Mouse (Mus musculus): ENCODE data around the gene Il6st.

The Il6st gene

DNA sequence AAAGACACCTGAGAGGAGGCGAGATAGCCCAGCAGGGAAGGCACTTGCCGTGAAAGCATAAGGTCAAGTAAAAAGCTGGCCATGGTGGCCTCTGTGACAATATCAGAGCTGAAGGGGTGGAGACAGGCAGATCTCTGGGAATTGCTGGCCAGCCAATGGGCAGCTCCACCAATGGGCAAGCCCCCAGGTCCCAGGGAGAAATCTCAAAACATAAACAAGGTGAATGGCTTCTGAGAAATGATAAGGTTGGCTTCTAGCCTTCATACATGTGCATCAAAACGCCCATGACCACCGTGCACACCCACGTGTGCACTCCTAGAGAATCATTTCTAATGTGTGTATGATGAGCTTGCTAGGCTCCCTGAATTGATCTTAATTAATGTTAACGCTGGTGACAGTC, 68.4 kb downstream of the Il6st start:
- no peak for DNase-seq

DNA sequence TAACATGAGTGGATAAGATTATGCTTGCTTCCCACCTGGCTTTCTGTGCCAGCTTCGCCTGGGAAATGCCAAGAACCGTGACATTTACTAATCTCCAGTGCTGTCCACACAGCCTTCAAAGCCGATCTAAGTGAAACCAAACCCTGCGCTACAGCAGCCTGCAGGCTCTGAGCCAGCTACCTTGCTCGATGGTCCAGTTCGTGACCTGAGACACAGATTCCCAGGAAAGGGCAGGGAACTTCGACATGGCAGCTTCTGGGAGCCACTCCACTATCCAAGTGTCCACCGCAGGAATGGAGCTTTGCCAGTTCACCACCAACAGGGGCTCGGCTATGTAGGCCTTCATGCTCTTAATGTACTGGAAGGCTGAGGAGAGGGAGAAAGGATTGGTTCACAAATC, 69.7 kb downstream of the Il6st start:
- DNase-seq, result peak; percentile 18

DNA sequence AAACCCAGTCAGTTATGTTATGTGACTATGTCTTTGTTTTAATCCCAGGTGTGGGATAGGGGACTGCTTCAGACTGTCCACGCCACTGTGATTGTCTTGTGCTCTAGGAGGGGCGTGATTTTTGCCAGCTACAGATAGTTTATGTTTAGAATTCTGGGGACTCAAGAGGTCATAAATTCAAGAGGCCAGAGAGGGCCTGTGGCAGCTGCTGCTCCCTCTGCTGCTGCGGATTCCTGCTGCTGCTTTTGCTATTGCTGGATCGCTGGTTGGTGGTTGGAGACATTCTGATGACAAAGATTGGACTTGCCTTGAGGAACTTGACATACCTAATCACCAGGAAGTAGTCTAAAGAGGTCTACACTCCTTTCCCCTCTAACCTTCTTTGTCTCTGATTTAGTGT, 72.7 kb downstream of the Il6st start:
- DNase-seq, result no peak

DNA sequence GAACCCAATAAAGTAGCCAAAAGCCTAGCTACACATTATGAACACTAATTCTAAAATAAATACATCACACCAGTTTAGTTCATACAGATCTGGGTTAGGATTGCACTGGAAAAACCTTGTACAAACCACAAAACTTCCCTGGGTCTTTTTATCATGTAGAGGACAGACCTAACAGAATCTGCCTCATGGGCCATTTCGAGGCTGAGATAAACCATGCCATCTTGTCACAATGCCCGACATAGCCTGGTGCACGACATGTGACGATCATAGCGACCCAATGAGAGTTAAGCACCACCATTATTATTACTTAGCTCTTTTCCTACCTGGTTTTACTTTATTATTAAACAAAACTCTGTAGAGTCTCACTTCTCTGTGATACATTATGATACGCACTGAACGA, 73.2 kb downstream of the Il6st start:
- DNase-seq, result no peak

DNA sequence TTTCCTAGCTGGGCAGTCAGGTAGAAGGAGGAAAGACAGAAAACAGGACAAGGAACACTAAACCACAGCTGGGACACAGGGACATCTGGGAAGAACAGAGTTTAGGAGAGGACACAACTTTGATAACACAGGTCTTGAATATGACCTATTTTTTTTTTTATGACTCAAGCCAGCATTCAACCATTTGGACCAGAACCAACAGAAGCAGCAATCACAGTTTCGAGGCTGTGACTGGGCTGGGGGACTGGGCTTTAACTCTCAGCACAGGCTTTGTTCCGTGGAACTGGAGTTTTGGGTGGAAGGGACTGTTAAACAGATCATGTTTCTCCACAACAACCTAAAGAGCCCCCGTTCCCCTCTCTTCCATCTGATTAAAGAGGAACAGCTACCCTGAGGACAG, 76.7 kb downstream of the Il6st start:
- no peak for DNase-seq

DNA sequence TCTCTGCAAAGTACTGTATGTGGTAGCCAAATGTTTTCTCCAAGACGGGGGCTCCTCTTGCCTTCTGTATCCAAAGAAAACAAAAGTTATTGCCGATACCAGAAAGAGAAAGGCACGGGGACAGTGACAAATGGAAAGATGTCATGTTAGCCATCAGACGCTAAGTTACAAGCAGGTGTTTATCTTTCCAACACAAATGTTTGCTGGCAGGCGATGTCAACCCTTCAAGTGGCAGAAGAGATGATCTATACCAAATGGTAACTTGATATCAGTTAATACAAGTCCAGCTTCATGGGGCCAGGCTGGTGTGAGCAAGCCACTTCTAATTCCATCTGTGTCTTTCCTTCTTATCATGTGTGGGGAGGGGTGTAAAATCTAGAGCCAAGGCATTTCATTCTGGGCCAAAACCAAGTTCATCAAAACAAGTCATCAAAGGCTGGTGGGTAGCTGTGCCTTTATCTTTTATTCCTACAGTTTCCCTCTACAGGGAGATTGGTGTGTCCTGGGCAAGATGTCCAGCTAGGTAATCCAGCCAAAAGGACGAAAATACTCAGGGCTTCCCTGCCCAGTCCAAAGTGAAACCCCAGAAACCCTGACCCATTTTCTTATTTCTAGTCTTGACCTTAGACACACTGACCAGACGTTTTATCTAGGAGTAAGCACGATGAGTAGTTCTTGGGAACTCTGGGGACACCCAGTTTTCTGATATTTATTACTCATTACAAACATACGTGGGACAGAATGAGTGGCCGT, 77.5 kb downstream of the Il6st start:
- DNase-seq, result no peak

DNA sequence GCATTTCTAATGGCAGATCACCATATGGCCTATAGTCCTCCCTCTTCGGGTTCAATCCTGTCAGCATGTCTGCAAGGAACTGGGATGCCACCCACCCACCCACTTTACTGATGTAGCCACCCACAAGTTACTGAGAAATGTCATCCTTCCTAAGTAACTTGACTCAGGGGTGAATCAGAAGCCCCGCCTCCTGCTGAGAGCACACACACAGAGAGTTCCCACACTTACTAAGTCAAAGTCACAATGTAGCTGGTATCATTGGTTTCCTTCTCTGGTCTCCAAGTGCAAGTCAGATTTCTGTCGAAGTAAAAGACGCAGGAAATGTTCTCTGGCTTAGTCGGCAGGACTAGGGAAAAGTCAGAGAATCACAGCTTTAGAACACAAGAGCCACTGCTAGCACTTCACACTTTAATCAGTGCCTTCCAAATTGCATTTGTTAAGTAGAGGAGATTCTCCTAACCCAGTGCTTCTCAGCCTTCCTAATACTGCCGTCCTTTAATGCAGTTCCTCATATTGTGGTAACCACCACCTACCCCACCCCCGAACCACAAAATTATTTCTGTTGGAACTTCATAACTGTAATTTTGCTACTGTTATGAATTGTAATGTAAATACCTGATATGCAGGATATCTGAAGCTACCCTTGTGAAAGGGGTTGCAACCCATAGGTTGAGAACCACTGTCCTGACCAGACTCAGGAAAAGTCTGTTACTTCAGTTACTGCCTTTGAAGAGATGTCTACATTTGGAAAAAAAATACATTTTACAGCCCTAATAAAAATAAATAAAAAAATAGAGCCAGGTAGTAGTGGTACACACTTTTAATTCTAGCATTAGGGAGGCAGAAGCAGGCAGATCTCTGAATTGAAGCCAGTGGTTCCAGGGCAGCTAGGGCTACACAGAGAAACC, 88.0 kb downstream of the Il6st start:
- DNase-seq, result no peak

DNA sequence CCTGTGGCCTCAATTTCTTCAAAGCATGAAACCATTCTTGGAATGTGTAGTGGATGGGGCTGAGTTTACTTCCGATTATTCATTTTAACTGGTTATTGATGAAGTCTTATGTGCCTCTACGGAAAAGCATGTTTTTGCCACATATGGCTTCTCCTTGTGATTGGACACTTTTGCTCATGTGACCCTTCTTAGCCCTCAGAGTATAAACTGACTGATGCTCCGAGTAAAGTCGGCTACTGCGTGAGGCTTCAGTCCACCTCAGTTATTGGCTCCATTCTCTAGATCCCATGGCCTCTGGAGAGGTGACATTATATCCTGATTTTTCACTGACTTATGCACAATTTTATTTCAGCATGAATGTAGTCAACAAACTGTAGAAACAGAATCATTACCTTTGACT, 89.4 kb downstream of the Il6st start:
- no peak for DNase-seq

DNA sequence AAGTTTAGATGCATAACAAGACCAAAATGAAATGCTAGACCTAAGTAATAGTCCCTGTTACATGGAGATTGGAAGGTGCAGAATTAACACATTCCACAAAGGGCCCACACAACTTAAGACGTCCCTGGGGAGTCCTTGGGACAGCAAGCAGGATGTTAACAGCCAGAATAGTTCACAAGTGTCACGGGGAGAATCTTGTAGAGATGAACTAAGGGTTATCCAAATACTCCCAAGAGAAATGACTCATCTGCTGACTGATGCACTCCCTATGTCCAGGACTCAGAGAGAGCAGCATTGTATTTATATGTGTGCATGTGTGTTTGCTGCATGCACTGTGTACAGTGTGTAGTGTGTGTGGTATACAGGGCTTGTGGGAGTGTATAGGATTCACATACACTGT, 92.6 kb downstream of the Il6st start:
- peak; percentile 15 for DNase-seq
